Mouse (Mus musculus) midbrain, embryonic 12.5 days (tissue): ENCODE data around the gene Mt2. TPM values are rescaled to one million over a fixed set of nuclear protein-coding genes. Genes with fewer than 3 reads are reported as not detected.

Source experiments
- ATAC-seq: fragments of 200-750 bp; cut with Nextera tagmentation; 2 replicates; pipeline ENCODE4 v1.8.0; 2017; ENCODE audit warnings: low read depth, moderate TSS enrichment, moderate library complexity; ENCODE audit not compliant: low FRiP score
- H3K27ac ChIP-seq: fragments of 300-500 bp; sonication (generic); replicated peaks from 2 replicates; pipeline ENCODE4 v1.5.1; 2016; ENCODE audit warnings: mild to moderate bottlenecking
- H3K27me3 ChIP-seq: fragments of 300-500 bp; sonication (generic); 2 replicates; pipeline ENCODE4 v1.6.1; 2016; ENCODE audit warnings: mild to moderate bottlenecking
- H3K36me3 ChIP-seq: fragments of 300-500 bp; sonication (generic); 2 replicates; pipeline ENCODE4 v1.6.1; 2016
- H3K4me1 ChIP-seq: fragments of 300-500 bp; sonication (generic); 2 replicates; pipeline ENCODE4 v1.6.1; 2016
- H3K4me2 ChIP-seq: fragments of 300-500 bp; sonication (generic); replicated peaks from 2 replicates; pipeline ENCODE4 v1.6.1; 2016; ENCODE audit warnings: mild to moderate bottlenecking, moderate library complexity
- H3K4me3 ChIP-seq: fragments of 300-500 bp; sonication (generic); 2 replicates; pipeline ENCODE4 v1.5.1; 2016; ENCODE audit warnings: mild to moderate bottlenecking
- H3K9ac ChIP-seq: fragments of 300-500 bp; sonication (generic); replicated peaks from 2 replicates; pipeline ENCODE4 v1.6.1; 2016; ENCODE audit warnings: mild to moderate bottlenecking, moderate library complexity
- H3K9me3 ChIP-seq: fragments of 300-500 bp; sonication (generic); 2 replicates; pipeline ENCODE4 v1.6.1; 2016; ENCODE audit warnings: mild to moderate bottlenecking
- WGBS: fragments of 180-500 bp; shearing (Covaris S2); methylation state at CpG from one replicate; pipeline ENCODE4 v1.1.7; 2016; 5-methylcytosine and 5-hydroxymethylcytosine counted together
- polyA plus RNA-seq: library from polyadenylated mRNA; unstranded; fragments of >200 nt; fragmentation: Nextera tagmentation; extraction: Ambion mirVana; gene quantifications from 2 replicates; pipeline ENCODE4 v1.2.1, GENCODE M21; 2016

Mt2 gene
- polyA plus RNA-seq, 1 experiment from 2014 or later, result 13.1 TPM

GRCm38 (mm10) chr8:94209639-94210038 lies 37.2 kb downstream of the Mt2 start:
- H3K4me3 ChIP-seq, result no peak overlapping the region
- no peaks in the 10 kb centered on the region for H3K36me3 ChIP-seq
- no peak overlapping the region for H3K27ac ChIP-seq
- WGBS, result 81% methylated on average over 6 of the region's 6 CpGs
- H3K9me3 ChIP-seq, result no peaks in the 10 kb centered on the region
- H3K4me2 ChIP-seq, result no peak overlapping the region
- H3K4me1 ChIP-seq, result peaks cover 5% of the 10 kb centered on the region; the same call in 1 of the 2 replicates
- no peak overlapping the region for H3K9ac ChIP-seq
- H3K27me3 ChIP-seq, result no peaks in the 10 kb centered on the region
- no peak for ATAC-seq

GRCm38 (mm10) chr8:94210225-94210624 lies 37.8 kb downstream of the Mt2 start:
- H3K4me3 ChIP-seq, result no peak overlapping the region
- H3K27ac ChIP-seq, result no peak overlapping the region
- ATAC-seq, result no peak
- H3K36me3 ChIP-seq, result no peaks in the 10 kb centered on the region
- WGBS, result 72% methylated on average over 3 of the region's 3 CpGs
- H3K9ac ChIP-seq, result no peak overlapping the region
- peaks cover 9% of the 10 kb centered on the region for H3K4me1 ChIP-seq
- no peak overlapping the region for H3K4me2 ChIP-seq
- no peaks in the 10 kb centered on the region for H3K9me3 ChIP-seq
- H3K27me3 ChIP-seq, result no peaks in the 10 kb centered on the region

GRCm38 (mm10) chr8:94213819-94214218 lies 41.4 kb downstream of the Mt2 start:
- peak overlapping the region; percentile 85 for H3K4me3 ChIP-seq
- no peak overlapping the region for H3K27ac ChIP-seq
- WGBS, result 64% methylated on average over 6 of the region's 6 CpGs
- peak overlapping the region; percentile 80 for H3K4me2 ChIP-seq
- H3K9ac ChIP-seq, result no peak overlapping the region
- H3K27me3 ChIP-seq, result no peaks in the 10 kb centered on the region
- H3K9me3 ChIP-seq, result no peaks in the 10 kb centered on the region
- no peaks in the 10 kb centered on the region for H3K36me3 ChIP-seq
- ATAC-seq, result no peak
- H3K4me1 ChIP-seq, result peaks cover 23% of the 10 kb centered on the region

- under 1% methylated on average over 68 of the region's 68 CpGs for WGBS
- H3K9me3 ChIP-seq, result no peaks in the 10 kb centered on the region
Measured at GRCm38 (mm10) chr8:94214252-94215173, 42.0 kb downstream of the Mt2 start, which contains the start of gene Nup93. Gene Nup93, plus strand, starts transcription at chr8:94214564.

More at GRCm38 (mm10) chr8:94214252-94215173, 42.0 kb downstream of the Mt2 start, which contains the start of gene Nup93:
- ATAC-seq, result peak; percentile 96
- H3K27ac ChIP-seq, result peak within 1 kb of the TSS; percentile 58; the same call in 1 of the 2 replicates
- no peaks in the 10 kb centered on the region for H3K36me3 ChIP-seq
- peaks cover 23% of the 10 kb centered on the region for H3K4me1 ChIP-seq
- peak within 1 kb of the TSS; percentile 85 for H3K4me3 ChIP-seq
- peak within 1 kb of the TSS; percentile 80 for H3K4me2 ChIP-seq
- no peaks in the 10 kb centered on the region for H3K27me3 ChIP-seq
- H3K9ac ChIP-seq, result peak within 1 kb of the TSS; percentile 78

Other genes with a start within 250 kb of the Mt2 start
- gene Amfr, start 159.8 kb upstream of the Mt2 start, polyA plus RNA-seq, result 75.4 and 77.5 TPM in 2 replicates
- 167 and 173 TPM in 2 replicates for gene Nudt21, start 135.6 kb upstream of the Mt2 start, polyA plus RNA-seq
- gene Ogfod1, start 135.5 kb upstream of the Mt2 start, polyA plus RNA-seq, result 12.9 and 13.6 TPM in 2 replicates
- gene Bbs2, start 73.7 kb upstream of the Mt2 start, polyA plus RNA-seq, result 25.3 and 25.4 TPM in 2 replicates
- not detected in 2 replicates for gene Mt4, start 35.5 kb upstream of the Mt2 start, polyA plus RNA-seq
- 16.9 and 23.8 TPM in 2 replicates for gene Mt3, start 20.1 kb upstream of the Mt2 start, polyA plus RNA-seq
- gene Mt1, start 6.4 kb downstream of the Mt2 start, polyA plus RNA-seq, result 31.1 and 38.8 TPM in 2 replicates
- 96.7 and 98.4 TPM in 2 replicates for gene Nup93, start 41.9 kb downstream of the Mt2 start, polyA plus RNA-seq
- not detected in 2 replicates for gene Slc12a3, start 156.5 kb downstream of the Mt2 start, polyA plus RNA-seq
- 55.4 and 57.7 TPM in 2 replicates for gene Herpud1, start 213.8 kb downstream of the Mt2 start, polyA plus RNA-seq